Mouse (Mus musculus): Measurements from ENCODE around the gene Nbas. TPM values are rescaled to one million over a fixed set of nuclear protein-coding genes. Genes with fewer than 3 reads are reported as not detected.

Nbas gene
- polyA plus RNA-seq, 2 experiments: 18.9 to 21.1 TPM

DNA sequence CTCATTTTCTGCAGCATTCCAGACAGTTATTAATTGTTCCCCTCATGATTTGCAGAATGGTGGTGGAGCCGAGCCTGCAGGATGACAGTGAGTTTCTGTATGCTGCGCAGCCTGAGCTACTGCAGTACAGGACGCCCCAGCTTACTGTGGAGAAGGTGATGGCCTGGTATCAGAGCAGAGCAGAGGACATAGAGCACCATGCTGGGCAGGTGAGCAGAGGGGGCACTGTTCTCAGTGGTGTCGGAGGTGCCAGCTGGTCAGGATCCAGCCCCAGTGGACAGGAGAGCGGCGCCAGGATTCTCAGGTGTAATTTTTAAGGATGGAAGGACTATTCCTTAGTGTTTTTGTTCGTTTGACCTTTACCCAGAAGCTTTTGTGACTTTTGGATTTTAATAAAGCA, 87.8 kb downstream of the Nbas start:
- Histone ChIP-seq H3K4me3 (replicated peaks; ENCODE audit: low read length) (no peak overlapping the region), H3K36me3 (ENCODE audit: control insufficient read depth, insufficient read depth, low read length) (peaks cover 13% of the 10 kb centered on the region), H3K27ac (replicated peaks; ENCODE audit: low read depth, low read length) (no peak overlapping the region), H3K4me1 (ENCODE audit: control insufficient read depth, insufficient read depth, low read length) (no peaks in the 10 kb centered on the region), H3K27me3 (ENCODE audit: control insufficient read depth, insufficient read depth, low read length) (no peaks in the 10 kb centered on the region), H3K4me2 (replicated peaks; ENCODE audit: low read depth, low read length, severe bottlenecking) (no peak overlapping the region), H3K9ac (ENCODE audit: low read depth, low read length, severe bottlenecking) (no peak overlapping the region), H3K9me3 (ENCODE audit: control insufficient read depth, low read length) (no peaks in the 10 kb centered on the region)
- no peak for ATAC-seq (ENCODE audit: low FRiP score, low read depth)
- no peak for DNase-seq (ENCODE audit: low spot score)
- TF ChIP-seq POLR2A (IDR thresholded peaks at IDR 0.05; ENCODE audit: borderline replicate concordance, extremely low read depth, insufficient read depth, insufficient read length): no peak
- WGBS: 88% methylated on average over 7 of the region's 7 CpGs

GRCm38 (mm10) chr12:13357229-13357628, 88.3 kb downstream of the Nbas start:
- H3K36me3 ChIP-seq (ENCODE audit: control insufficient read depth, insufficient read depth, low read length): peaks cover 16% of the 10 kb centered on the region
- DNase-seq (ENCODE audit: low spot score): no peak
- ATAC-seq (ENCODE audit: low FRiP score, low read depth): no peak
- H3K4me2 ChIP-seq (replicated peaks; ENCODE audit: low read depth, low read length, severe bottlenecking): no peak overlapping the region
- no peak overlapping the region for H3K9ac ChIP-seq (ENCODE audit: low read depth, low read length, severe bottlenecking)
- H3K27me3 ChIP-seq (ENCODE audit: control insufficient read depth, insufficient read depth, low read length): no peaks in the 10 kb centered on the region
- H3K4me3 ChIP-seq (replicated peaks; ENCODE audit: low read length): no peak overlapping the region
- H3K4me1 ChIP-seq (ENCODE audit: control insufficient read depth, insufficient read depth, low read length): no peaks in the 10 kb centered on the region
- H3K9me3 ChIP-seq (ENCODE audit: control insufficient read depth, low read length): no peaks in the 10 kb centered on the region
- H3K27ac ChIP-seq (replicated peaks; ENCODE audit: low read depth, low read length): no peak overlapping the region
- 91% methylated on average over 5 of the region's 5 CpGs for WGBS
- no peak for TF ChIP-seq POLR2A (IDR thresholded peaks at IDR 0.05; ENCODE audit: borderline replicate concordance, extremely low read depth, insufficient read depth, insufficient read length)

DNA sequence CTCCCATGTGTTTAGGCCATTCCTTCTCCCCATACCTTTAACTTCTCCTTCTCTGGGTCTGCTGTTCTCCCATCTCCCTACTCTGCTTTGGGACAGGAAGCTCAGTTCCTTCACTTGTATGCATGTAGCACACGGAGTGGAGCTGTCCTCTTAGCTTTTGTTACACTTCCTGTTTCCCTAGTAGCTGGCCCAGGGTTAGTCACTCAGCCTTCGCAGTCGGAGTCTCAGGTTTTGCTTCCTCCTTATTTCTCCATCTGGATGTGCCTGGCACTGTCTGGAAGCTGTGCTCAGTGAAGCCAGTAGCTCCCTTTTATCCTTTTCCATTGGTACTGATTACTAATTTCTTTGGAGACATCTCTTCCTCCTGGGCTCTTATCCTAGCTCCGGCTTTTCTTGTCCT, 89.9 kb downstream of the Nbas start:
- DNase-seq (ENCODE audit: low spot score) (no peak), ATAC-seq (ENCODE audit: low FRiP score, low read depth) (no peak)
- H3K9ac ChIP-seq (ENCODE audit: low read depth, low read length, severe bottlenecking): no peak overlapping the region
- H3K36me3 ChIP-seq (ENCODE audit: control insufficient read depth, insufficient read depth, low read length): peaks cover 23% of the 10 kb centered on the region
- 75% methylated on average over 4 of the region's 4 CpGs for WGBS
- H3K9me3 ChIP-seq (ENCODE audit: control insufficient read depth, low read length): no peaks in the 10 kb centered on the region
- no peaks in the 10 kb centered on the region for H3K4me1 ChIP-seq (ENCODE audit: control insufficient read depth, insufficient read depth, low read length)
- no peak overlapping the region for H3K4me2 ChIP-seq (replicated peaks; ENCODE audit: low read depth, low read length, severe bottlenecking)
- H3K27ac ChIP-seq (replicated peaks; ENCODE audit: low read depth, low read length): no peak overlapping the region
- H3K4me3 ChIP-seq (replicated peaks; ENCODE audit: low read length): no peak overlapping the region
- no peak for TF ChIP-seq POLR2A (IDR thresholded peaks at IDR 0.05; ENCODE audit: borderline replicate concordance, extremely low read depth, insufficient read depth, insufficient read length)
- H3K27me3 ChIP-seq (ENCODE audit: control insufficient read depth, insufficient read depth, low read length): no peaks in the 10 kb centered on the region

GRCm38 (mm10) chr12:13360183-13360811, 91.4 kb downstream of the Nbas start:
- DNase-seq (ENCODE audit: low spot score): no peak
- Histone ChIP-seq H3K9ac (ENCODE audit: low read depth, low read length, severe bottlenecking) (no peak overlapping the region), H3K36me3 (ENCODE audit: control insufficient read depth, insufficient read depth, low read length) (peaks cover 23% of the 10 kb centered on the region), H3K4me3 (replicated peaks; ENCODE audit: low read length) (no peak overlapping the region), H3K4me2 (replicated peaks; ENCODE audit: low read depth, low read length, severe bottlenecking) (no peak overlapping the region), H3K9me3 (ENCODE audit: control insufficient read depth, low read length) (no peaks in the 10 kb centered on the region), H3K27me3 (ENCODE audit: control insufficient read depth, insufficient read depth, low read length) (no peaks in the 10 kb centered on the region), H3K27ac (replicated peaks; ENCODE audit: low read depth, low read length) (no peak overlapping the region), H3K4me1 (ENCODE audit: control insufficient read depth, insufficient read depth, low read length) (no peaks in the 10 kb centered on the region)
- TF ChIP-seq POLR2A (IDR thresholded peaks at IDR 0.05; ENCODE audit: borderline replicate concordance, extremely low read depth, insufficient read depth, insufficient read length): no peak
- 41% methylated on average over 7 of the region's 7 CpGs for WGBS
- no peak for ATAC-seq (ENCODE audit: low FRiP score, low read depth)

- WGBS: 87% methylated on average over 7 of the region's 7 CpGs
- DNase-seq (ENCODE audit: low spot score): no peak
- Histone ChIP-seq H3K4me2 (replicated peaks; ENCODE audit: low read depth, low read length, severe bottlenecking) (no peak overlapping the region), H3K4me3 (replicated peaks; ENCODE audit: low read length) (no peak overlapping the region), H3K4me1 (ENCODE audit: control insufficient read depth, insufficient read depth, low read length) (no peaks in the 10 kb centered on the region), H3K27ac (replicated peaks; ENCODE audit: low read depth, low read length) (no peak overlapping the region), H3K9me3 (ENCODE audit: control insufficient read depth, low read length) (no peaks in the 10 kb centered on the region), H3K9ac (ENCODE audit: low read depth, low read length, severe bottlenecking) (no peak overlapping the region), H3K36me3 (ENCODE audit: control insufficient read depth, insufficient read depth, low read length) (peaks cover 10% of the 10 kb centered on the region; the same call in 1 of the 2 replicates), H3K27me3 (ENCODE audit: control insufficient read depth, insufficient read depth, low read length) (no peaks in the 10 kb centered on the region)
- no peak for ATAC-seq (ENCODE audit: low FRiP score, low read depth)
- TF ChIP-seq POLR2A (IDR thresholded peaks at IDR 0.05; ENCODE audit: borderline replicate concordance, extremely low read depth, insufficient read depth, insufficient read length): no peak
Observed at GRCm38 (mm10) chr12:13381580-13381979, 112.6 kb downstream of the Nbas start.
